Mouse (Mus musculus) hindbrain, embryonic 14.5 days (tissue): Measurements from ENCODE around the gene Rnf223. TPM values are rescaled to one million over a fixed set of nuclear protein-coding genes. Genes with fewer than 3 reads are reported as not detected.
"Not testable (repeated sequence)": the region's sequence is repeated elsewhere in the genome, so short reads cannot be mapped to it uniquely, and the experiment has no call there.

Experiments
- ATAC-seq: fragments of 200-750 bp; cut with Nextera tagmentation; 2 replicates; pipeline ENCODE4 v1.8.0; 2017; ENCODE audit warnings: moderate number of reproducible peaks, mild to moderate bottlenecking, moderate TSS enrichment, moderate library complexity; ENCODE audit not compliant: low FRiP score
- DNase-seq: peaks from one replicate; pipeline ENCODE4 v3.0.0-alpha.2; 2015; ENCODE audit warnings: low spot score
- H3K27ac ChIP-seq: fragments of 300-500 bp; sonication (generic); 2 replicates; pipeline ENCODE4 v1.5.1; 2014; ENCODE audit warnings: mild to moderate bottlenecking, moderate library complexity
- H3K27me3 ChIP-seq: fragments of 300-500 bp; sonication (generic); 2 replicates; pipeline ENCODE4 v1.6.1; 2014; ENCODE audit warnings: mild to moderate bottlenecking, low read length, mixed read lengths; ENCODE audit not compliant: control insufficient read depth, insufficient read depth
- H3K36me3 ChIP-seq: fragments of 300-500 bp; sonication (generic); replicated peaks from 2 replicates; pipeline ENCODE4 v1.6.1; 2014; ENCODE audit not compliant: control insufficient read depth, insufficient read depth
- H3K4me1 ChIP-seq: fragments of 300-500 bp; sonication (generic); replicated peaks from 2 replicates; pipeline ENCODE4 v1.6.1; 2014; ENCODE audit warnings: antibody characterized with exemption, low read length, mixed read lengths; ENCODE audit not compliant: control insufficient read depth, insufficient read depth
- H3K4me2 ChIP-seq: fragments of 300-500 bp; sonication (generic); replicated peaks from 2 replicates; pipeline ENCODE4 v1.6.1; 2014; ENCODE audit warnings: mild to moderate bottlenecking, moderate library complexity
- H3K4me3 ChIP-seq: fragments of 300-500 bp; sonication (generic); replicated peaks from 2 replicates; pipeline ENCODE4 v1.5.1; 2014; ENCODE audit warnings: mild to moderate bottlenecking, low read length
- H3K9ac ChIP-seq: fragments of 300-500 bp; sonication (generic); 2 replicates; pipeline ENCODE4 v1.6.1; 2014
- H3K9me3 ChIP-seq: fragments of 300-500 bp; sonication (generic); 2 replicates; pipeline ENCODE4 v1.6.1; 2016; ENCODE audit warnings: low read length; ENCODE audit not compliant: control insufficient read depth
- WGBS: fragments of 180-500 bp; shearing (Covaris S2); extraction: QIAGEN DNeasy Blood & Tissue Kit; methylation state at CpG from one replicate; pipeline ENCODE4 v1.1.7; 2014; 5-methylcytosine and 5-hydroxymethylcytosine counted together
- polyA plus RNA-seq: library from polyadenylated mRNA; unstranded; fragments of >200 nt; fragmentation: Nextera tagmentation; extraction: Ambion mirVana; gene quantifications from 2 replicates; pipeline ENCODE4 v1.2.1, GENCODE M21; 2014

Rnf223 gene
- polyA plus RNA-seq, 1 experiment from 2014 or later, result 0.59 TPM

GRCm38 (mm10) chr4:156150887-156151286 is 20.6 kb downstream of the Rnf223 start:
- not testable (repeated sequence) for H3K4me2 ChIP-seq, DNase-seq, H3K27me3 ChIP-seq, H3K9ac ChIP-seq, H3K27ac ChIP-seq, H3K4me3 ChIP-seq, H3K9me3 ChIP-seq, H3K36me3 ChIP-seq, ATAC-seq, H3K4me1 ChIP-seq
- WGBS, result 90% methylated on average over 10 of the region's 10 CpGs

GRCm38 (mm10) chr4:156154771-156155170 is 24.5 kb downstream of the Rnf223 start:
- no peaks in the 10 kb centered on the region for H3K36me3 ChIP-seq
- no peaks in the 10 kb centered on the region for H3K4me1 ChIP-seq
- no peaks in the 10 kb centered on the region for H3K27me3 ChIP-seq
- no peak overlapping the region for H3K27ac ChIP-seq
- peaks cover 9% of the 10 kb centered on the region for H3K9me3 ChIP-seq
- no peak overlapping the region for H3K9ac ChIP-seq
- 95% methylated on average over 3 of the region's 3 CpGs for WGBS
- no peak for ATAC-seq
- H3K4me2 ChIP-seq, result no peak overlapping the region
- no peak for DNase-seq
- no peak overlapping the region for H3K4me3 ChIP-seq

GRCm38 (mm10) chr4:156166477-156166876 is 36.2 kb downstream of the Rnf223 start:
- ATAC-seq (no peak), DNase-seq (no peak)
- WGBS, result 92% methylated on average over 9 of the region's 9 CpGs

GRCm38 (mm10) chr4:156168611-156169010 is 38.3 kb downstream of the Rnf223 start:
- H3K4me2 ChIP-seq, result no peak overlapping the region
- DNase-seq, result no peak
- peaks cover 98% of the 10 kb centered on the region for H3K36me3 ChIP-seq
- H3K27ac ChIP-seq, result no peak overlapping the region
- no peaks in the 10 kb centered on the region for H3K27me3 ChIP-seq
- H3K4me1 ChIP-seq, result no peaks in the 10 kb centered on the region
- 95% methylated on average over 8 of the region's 8 CpGs for WGBS
- no peak for ATAC-seq
- H3K9me3 ChIP-seq, result no peaks in the 10 kb centered on the region
- no peak overlapping the region for H3K9ac ChIP-seq
- H3K4me3 ChIP-seq, result no peak overlapping the region

More at GRCm38 (mm10) chr4:156166477-156166876, 36.2 kb downstream of the Rnf223 start:
- Histone ChIP-seq H3K4me3 (no peak overlapping the region), H3K27ac (no peak overlapping the region), H3K9ac (no peak overlapping the region), H3K36me3 (peaks cover 94% of the 10 kb centered on the region), H3K9me3 (0 out of 2 replicates have a peak, but pooled peaks cover 8% of the 10 kb centered on the region), H3K27me3 (no peaks in the 10 kb centered on the region), H3K4me1 (no peaks in the 10 kb centered on the region), H3K4me2 (no peak overlapping the region)

- Histone ChIP-seq H3K9ac (no peak overlapping the region), H3K4me1 (no peaks in the 10 kb centered on the region), H3K27me3 (no peaks in the 10 kb centered on the region), H3K9me3 (no peaks in the 10 kb centered on the region), H3K4me3 (no peak overlapping the region), H3K4me2 (no peak overlapping the region), H3K27ac (no peak overlapping the region), H3K36me3 (peaks cover 98% of the 10 kb centered on the region)
- DNase-seq (no peak), ATAC-seq (no peak)
- WGBS, result 95% methylated on average over 10 of the region's 10 CpGs
Observed at GRCm38 (mm10) chr4:156169129-156169528, 38.8 kb downstream of the Rnf223 start.

GRCm38 (mm10) chr4:156171828-156172227 is 41.5 kb downstream of the Rnf223 start:
- Histone ChIP-seq H3K4me1 (no peaks in the 10 kb centered on the region), H3K9me3 (no peaks in the 10 kb centered on the region), H3K27ac (no peak overlapping the region), H3K4me2 (no peak overlapping the region), H3K36me3 (peaks cover 100% of the 10 kb centered on the region), H3K9ac (no peak overlapping the region), H3K4me3 (no peak overlapping the region), H3K27me3 (no peaks in the 10 kb centered on the region)
- WGBS, result 96% methylated on average over 11 of the region's 11 CpGs
- ATAC-seq, result no peak
- no peak for DNase-seq

GRCm38 (mm10) chr4:156177630-156178029 is 47.3 kb downstream of the Rnf223 start:
- H3K4me3 ChIP-seq, result no peak overlapping the region
- H3K36me3 ChIP-seq, result peaks cover 94% of the 10 kb centered on the region
- WGBS, result 96% methylated on average over 9 of the region's 9 CpGs
- H3K27me3 ChIP-seq, result no peaks in the 10 kb centered on the region
- no peak overlapping the region for H3K27ac ChIP-seq
- H3K4me1 ChIP-seq, result peaks cover 21% of the 10 kb centered on the region
- H3K4me2 ChIP-seq, result no peak overlapping the region
- H3K9ac ChIP-seq, result no peak overlapping the region
- no peaks in the 10 kb centered on the region for H3K9me3 ChIP-seq
- DNase-seq, result no peak
- ATAC-seq, result no peak

Other genes with a start within 250 kb of the Rnf223 start
- 51.8 and 53.8 TPM in 2 replicates for gene Pusl1, start 238.7 kb upstream of the Rnf223 start, polyA plus RNA-seq
- 71.8 and 73.5 TPM in 2 replicates for gene Acap3, start 238.7 kb upstream of the Rnf223 start, polyA plus RNA-seq
- gene Ube2j2, start 186.7 kb upstream of the Rnf223 start, polyA plus RNA-seq, result 120 and 125 TPM in 2 replicates
- 11.2 and 13.5 TPM in 2 replicates for gene C1qtnf12, start 168.2 kb upstream of the Rnf223 start, polyA plus RNA-seq
- 38.4 and 38.8 TPM in 2 replicates for gene B3galt6, start 137.9 kb upstream of the Rnf223 start, polyA plus RNA-seq
- 112 and 114 TPM in 2 replicates for gene Sdf4, start 137.6 kb upstream of the Rnf223 start, polyA plus RNA-seq
- 0.79 TPM in 1 of 2 replicates, not detected in the other for gene Tnfrsf4, start 116.7 kb upstream of the Rnf223 start, polyA plus RNA-seq
- gene Tnfrsf18, start 104.3 kb upstream of the Rnf223 start, polyA plus RNA-seq, result 1.9 and 2.3 TPM in 2 replicates
- 0.11 TPM in 1 of 2 replicates, not detected in the other for gene Ttll10, start 71.1 kb upstream of the Rnf223 start, polyA plus RNA-seq
- gene 9430015G10Rik, start 20.5 kb upstream of the Rnf223 start, polyA plus RNA-seq, result 29.1 and 30.5 TPM in 2 replicates
- gene Agrn, start 67.0 kb downstream of the Rnf223 start, polyA plus RNA-seq, result 121 and 127 TPM in 2 replicates
- 0.87 and 0.90 TPM in 2 replicates for gene Isg15, start 70.3 kb downstream of the Rnf223 start, polyA plus RNA-seq
- 0.68 and 1.2 TPM in 2 replicates for gene AW011738, start 72.8 kb downstream of the Rnf223 start, polyA plus RNA-seq
- 1.9 and 2.2 TPM in 2 replicates for gene Perm1, start 85.4 kb downstream of the Rnf223 start, polyA plus RNA-seq
- 28.6 and 28.7 TPM in 2 replicates for gene Plekhn1, start 104.3 kb downstream of the Rnf223 start, polyA plus RNA-seq
- gene Noc2l, start 105.5 kb downstream of the Rnf223 start, polyA plus RNA-seq, result 47.9 and 49.5 TPM in 2 replicates
- 1.8 and 2.2 TPM in 2 replicates for gene Samd11, start 125.1 kb downstream of the Rnf223 start, polyA plus RNA-seq
- gene Vmn2r-ps159, start 200.6 kb downstream of the Rnf223 start, polyA plus RNA-seq, result not detected in 2 replicates